Mouse (Mus musculus): ENCODE results near the gene Baz2a. TPM values are rescaled to one million over a fixed set of nuclear protein-coding genes. Genes with fewer than 3 reads are reported as not detected.

The Baz2a gene
- polyA plus RNA-seq, 1 experiment from 2014 or later: 6.6 TPM

DNA sequence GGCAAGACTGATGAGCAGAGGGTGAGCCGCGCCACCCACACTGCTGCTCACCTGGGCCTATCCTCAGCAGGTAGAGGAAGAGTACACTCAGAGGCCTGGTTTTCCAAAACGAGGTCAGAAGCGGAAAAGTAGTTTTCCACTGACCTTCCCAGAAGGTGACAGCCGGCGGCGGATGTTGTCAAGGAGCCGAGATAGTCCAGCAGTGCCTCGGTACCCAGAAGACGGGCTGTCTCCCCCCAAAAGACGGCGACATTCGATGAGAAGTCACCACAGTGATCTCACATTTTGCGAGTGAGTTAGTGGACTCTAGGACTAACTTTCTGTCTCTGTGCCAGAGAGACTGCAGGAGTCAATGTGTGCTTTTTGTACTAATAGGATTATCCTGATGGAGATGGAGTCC lies 34.6 kb downstream of the Baz2a start:
- Histone ChIP-seq H3K27ac (ENCODE audit: low read length) (no peak overlapping the region), H3K4me2 (ENCODE audit: low read depth, low read length) (no peak overlapping the region), H3K4me3 (ENCODE audit: low read length) (no peak overlapping the region), H3K9me3 (replicated peaks; ENCODE audit: control insufficient read depth, low read length) (no peaks in the 10 kb centered on the region), H3K27me3 (ENCODE audit: control insufficient read depth, insufficient read depth, low read length) (no peaks in the 10 kb centered on the region), H3K4me1 (ENCODE audit: control insufficient read depth, insufficient read depth, low read length) (no peaks in the 10 kb centered on the region), H3K9ac (ENCODE audit: low read length) (no peak overlapping the region), H3K36me3 (ENCODE audit: control insufficient read depth, insufficient read depth) (peaks cover 59% of the 10 kb centered on the region)
- 84% methylated on average over 14 of the region's 14 CpGs for WGBS
- no peak for ATAC-seq (replicated peaks; ENCODE audit: extremely low read depth, insufficient read depth, low FRiP score)

- H3K4me2 ChIP-seq (ENCODE audit: low read depth, low read length): no peak overlapping the region
- H3K4me3 ChIP-seq (ENCODE audit: low read length): no peak overlapping the region
- peaks cover 55% of the 10 kb centered on the region for H3K36me3 ChIP-seq (ENCODE audit: control insufficient read depth, insufficient read depth)
- ATAC-seq (replicated peaks; ENCODE audit: extremely low read depth, insufficient read depth, low FRiP score): no peak
- H3K9me3 ChIP-seq (replicated peaks; ENCODE audit: control insufficient read depth, low read length): no peaks in the 10 kb centered on the region
- H3K27me3 ChIP-seq (ENCODE audit: control insufficient read depth, insufficient read depth, low read length): no peaks in the 10 kb centered on the region
- H3K27ac ChIP-seq (ENCODE audit: low read length): no peak overlapping the region
- no peak overlapping the region for H3K9ac ChIP-seq (ENCODE audit: low read length)
- no peaks in the 10 kb centered on the region for H3K4me1 ChIP-seq (ENCODE audit: control insufficient read depth, insufficient read depth, low read length)
- 74% methylated on average over 5 of the region's 5 CpGs for WGBS
Measured at GRCm38 (mm10) chr10:128127497-128127896, 36.1 kb downstream of the Baz2a start.

DNA sequence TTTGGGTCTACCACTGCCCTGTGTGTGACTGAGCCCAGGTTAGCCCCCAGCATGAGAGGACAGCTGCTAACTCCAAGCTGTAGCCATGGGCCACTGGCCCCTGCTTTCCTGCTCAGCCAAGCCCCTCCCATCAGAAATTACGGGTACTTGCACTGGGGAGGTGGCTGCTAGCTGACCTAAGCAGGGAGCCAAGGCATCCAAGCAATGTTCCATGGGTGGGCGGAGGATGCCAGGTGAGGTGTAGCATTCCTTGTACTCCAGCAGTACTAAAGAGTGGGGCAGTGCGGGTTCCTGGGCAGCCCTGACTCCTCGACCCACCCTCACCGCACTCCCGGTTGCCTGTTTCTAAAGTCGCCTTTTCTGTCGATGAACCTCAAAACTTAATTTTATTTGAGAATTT lies 36.8 kb downstream of the Baz2a start:
- H3K9me3 ChIP-seq (replicated peaks; ENCODE audit: control insufficient read depth, low read length): no peaks in the 10 kb centered on the region
- no peak overlapping the region for H3K4me3 ChIP-seq (ENCODE audit: low read length)
- no peak for ATAC-seq (replicated peaks; ENCODE audit: extremely low read depth, insufficient read depth, low FRiP score)
- H3K27ac ChIP-seq (ENCODE audit: low read length): no peak overlapping the region
- WGBS: 80% methylated on average over 8 of the region's 8 CpGs
- H3K36me3 ChIP-seq (ENCODE audit: control insufficient read depth, insufficient read depth): peaks cover 54% of the 10 kb centered on the region
- H3K4me1 ChIP-seq (ENCODE audit: control insufficient read depth, insufficient read depth, low read length): no peaks in the 10 kb centered on the region
- H3K27me3 ChIP-seq (ENCODE audit: control insufficient read depth, insufficient read depth, low read length): no peaks in the 10 kb centered on the region
- no peak overlapping the region for H3K9ac ChIP-seq (ENCODE audit: low read length)
- H3K4me2 ChIP-seq (ENCODE audit: low read depth, low read length): no peak overlapping the region

- Histone ChIP-seq H3K4me3 (ENCODE audit: low read length) (no peak overlapping the region), H3K9me3 (replicated peaks; ENCODE audit: control insufficient read depth, low read length) (no peaks in the 10 kb centered on the region), H3K4me2 (ENCODE audit: low read depth, low read length) (no peak overlapping the region), H3K9ac (ENCODE audit: low read length) (no peak overlapping the region), H3K27me3 (ENCODE audit: control insufficient read depth, insufficient read depth, low read length) (no peaks in the 10 kb centered on the region), H3K4me1 (ENCODE audit: control insufficient read depth, insufficient read depth, low read length) (no peaks in the 10 kb centered on the region), H3K36me3 (ENCODE audit: control insufficient read depth, insufficient read depth) (peaks cover 36% of the 10 kb centered on the region), H3K27ac (ENCODE audit: low read length) (no peak overlapping the region)
- WGBS: 67% methylated on average over 3 of the region's 3 CpGs
- ATAC-seq (replicated peaks; ENCODE audit: extremely low read depth, insufficient read depth, low FRiP score): no peak
Measured at GRCm38 (mm10) chr10:128131297-128131696, 39.9 kb downstream of the Baz2a start.

DNA sequence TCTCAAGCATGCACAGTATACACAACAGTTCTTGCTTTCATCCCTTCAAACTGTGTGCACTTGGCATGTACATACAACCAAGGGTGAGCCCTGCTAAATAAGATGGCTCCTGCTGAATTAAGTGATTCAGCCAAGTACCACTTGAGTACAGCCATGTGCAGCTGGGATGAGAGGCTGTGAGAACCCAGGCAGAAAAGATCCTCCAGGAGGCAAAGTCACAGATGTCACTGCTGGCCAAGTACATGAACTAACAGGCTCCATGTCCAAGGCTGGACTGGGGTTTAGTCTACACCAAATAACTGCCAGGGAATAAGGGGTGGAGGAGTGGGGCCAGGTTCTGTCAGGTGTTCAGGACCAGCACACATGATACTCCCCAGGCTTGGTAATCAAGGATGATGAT lies 40.4 kb downstream of the Baz2a start:
- Histone ChIP-seq H3K36me3 (ENCODE audit: control insufficient read depth, insufficient read depth) (peaks cover 32% of the 10 kb centered on the region), H3K9ac (ENCODE audit: low read length) (no peak overlapping the region), H3K27ac (ENCODE audit: low read length) (no peak overlapping the region), H3K4me2 (ENCODE audit: low read depth, low read length) (no peak overlapping the region), H3K4me1 (ENCODE audit: control insufficient read depth, insufficient read depth, low read length) (no peaks in the 10 kb centered on the region), H3K4me3 (ENCODE audit: low read length) (no peak overlapping the region), H3K9me3 (replicated peaks; ENCODE audit: control insufficient read depth, low read length) (no peaks in the 10 kb centered on the region), H3K27me3 (ENCODE audit: control insufficient read depth, insufficient read depth, low read length) (no peaks in the 10 kb centered on the region)
- ATAC-seq (replicated peaks; ENCODE audit: extremely low read depth, insufficient read depth, low FRiP score): no peak

GRCm38 (mm10) chr10:128133650-128134332 lies 42.4 kb downstream of the Baz2a start:
- peaks cover 36% of the 10 kb centered on the region for H3K36me3 ChIP-seq (ENCODE audit: control insufficient read depth, insufficient read depth)
- H3K4me2 ChIP-seq (ENCODE audit: low read depth, low read length): no peak overlapping the region

DNA sequence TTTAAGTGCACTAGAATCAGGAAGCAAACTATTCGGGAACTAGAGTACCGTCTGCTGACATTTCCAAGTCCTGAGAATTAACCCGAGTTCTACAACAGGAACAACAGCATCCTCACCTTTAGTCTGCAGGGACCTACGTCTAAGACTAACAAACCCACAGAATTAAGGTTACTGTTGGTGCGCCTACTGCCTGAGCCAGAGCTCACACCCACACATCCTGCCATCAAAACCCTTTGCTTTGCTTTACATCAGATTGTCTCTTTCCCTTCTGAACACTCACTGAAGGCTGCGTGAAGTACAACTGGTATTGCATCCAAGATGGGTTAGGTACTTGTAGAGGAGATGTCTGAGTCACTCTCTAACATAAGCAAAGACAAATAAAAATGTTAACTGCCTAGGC lies 44.0 kb downstream of the Baz2a start:
- H3K27me3 ChIP-seq (ENCODE audit: control insufficient read depth, insufficient read depth, low read length): no peaks in the 10 kb centered on the region
- H3K9ac ChIP-seq (ENCODE audit: low read length): no peak overlapping the region
- peaks cover 38% of the 10 kb centered on the region for H3K36me3 ChIP-seq (ENCODE audit: control insufficient read depth, insufficient read depth)
- 84% methylated on average over 6 of the region's 6 CpGs for WGBS
- H3K4me1 ChIP-seq (ENCODE audit: control insufficient read depth, insufficient read depth, low read length): no peaks in the 10 kb centered on the region
- H3K27ac ChIP-seq (ENCODE audit: low read length): no peak overlapping the region
- no peaks in the 10 kb centered on the region for H3K9me3 ChIP-seq (replicated peaks; ENCODE audit: control insufficient read depth, low read length)
- H3K4me3 ChIP-seq (ENCODE audit: low read length): no peak overlapping the region
- no peak for ATAC-seq (replicated peaks; ENCODE audit: extremely low read depth, insufficient read depth, low FRiP score)
- no peak overlapping the region for H3K4me2 ChIP-seq (ENCODE audit: low read depth, low read length)

More at GRCm38 (mm10) chr10:128133650-128134332, 42.4 kb downstream of the Baz2a start:
- no peak for ATAC-seq (replicated peaks; ENCODE audit: extremely low read depth, insufficient read depth, low FRiP score)
- 64% methylated on average over 13 of the region's 13 CpGs for WGBS
- no peaks in the 10 kb centered on the region for H3K9me3 ChIP-seq (replicated peaks; ENCODE audit: control insufficient read depth, low read length)
- H3K27ac ChIP-seq (ENCODE audit: low read length): no peak overlapping the region
- no peaks in the 10 kb centered on the region for H3K27me3 ChIP-seq (ENCODE audit: control insufficient read depth, insufficient read depth, low read length)
- H3K4me3 ChIP-seq (ENCODE audit: low read length): no peak overlapping the region
- H3K9ac ChIP-seq (ENCODE audit: low read length): no peak overlapping the region
- no peaks in the 10 kb centered on the region for H3K4me1 ChIP-seq (ENCODE audit: control insufficient read depth, insufficient read depth, low read length)

GRCm38 (mm10) chr10:128140236-128140952 lies 49.0 kb downstream of the Baz2a start:
- 69% methylated on average over 12 of the region's 12 CpGs for WGBS
- Histone ChIP-seq H3K4me2 (ENCODE audit: low read depth, low read length) (no peak overlapping the region), H3K36me3 (ENCODE audit: control insufficient read depth, insufficient read depth) (peaks cover 44% of the 10 kb centered on the region)

GRCm38 (mm10) chr10:128142165-128142564 lies 50.8 kb downstream of the Baz2a start:
- no peak; the same call in 1 of the 2 replicates for ATAC-seq (replicated peaks; ENCODE audit: extremely low read depth, insufficient read depth, low FRiP score)
- WGBS: 58% methylated on average over 2 of the region's 2 CpGs
- H3K4me3 ChIP-seq (ENCODE audit: low read length): no peak overlapping the region
- H3K4me1 ChIP-seq (ENCODE audit: control insufficient read depth, insufficient read depth, low read length): no peaks in the 10 kb centered on the region
- no peaks in the 10 kb centered on the region for H3K27me3 ChIP-seq (ENCODE audit: control insufficient read depth, insufficient read depth, low read length)
- H3K9me3 ChIP-seq (replicated peaks; ENCODE audit: control insufficient read depth, low read length): no peaks in the 10 kb centered on the region
- H3K4me2 ChIP-seq (ENCODE audit: low read depth, low read length): no peak overlapping the region
- H3K9ac ChIP-seq (ENCODE audit: low read length): no peak overlapping the region
- peaks cover 41% of the 10 kb centered on the region for H3K36me3 ChIP-seq (ENCODE audit: control insufficient read depth, insufficient read depth)
- H3K27ac ChIP-seq (ENCODE audit: low read length): no peak overlapping the region

More at GRCm38 (mm10) chr10:128140236-128140952, 49.0 kb downstream of the Baz2a start:
- no peaks in the 10 kb centered on the region for H3K27me3 ChIP-seq (ENCODE audit: control insufficient read depth, insufficient read depth, low read length)
- no peak overlapping the region for H3K4me3 ChIP-seq (ENCODE audit: low read length)
- H3K4me1 ChIP-seq (ENCODE audit: control insufficient read depth, insufficient read depth, low read length): no peaks in the 10 kb centered on the region
- no peak overlapping the region for H3K27ac ChIP-seq (ENCODE audit: low read length)
- ATAC-seq (replicated peaks; ENCODE audit: extremely low read depth, insufficient read depth, low FRiP score): no peak
- no peaks in the 10 kb centered on the region for H3K9me3 ChIP-seq (replicated peaks; ENCODE audit: control insufficient read depth, low read length)
- no peak overlapping the region for H3K9ac ChIP-seq (ENCODE audit: low read length)

Data from heart, embryonic 16.5 days (tissue).